Mouse (Mus musculus) E14TG2a.4 (cell line): ENCODE data around the gene Smad5.

ENCODE experiments used
- CTCF ChIP-seq: conservative IDR thresholded peaks from 2 replicates; pipeline ENCODE4 v1.5.1; 2014; ENCODE audit warnings: low read length
- NANOG ChIP-seq: IDR thresholded peaks from 2 replicates; pipeline ENCODE4 v1.6.1; 2014; ENCODE audit warnings: borderline replicate concordance, low read length, mixed read lengths

DNA sequence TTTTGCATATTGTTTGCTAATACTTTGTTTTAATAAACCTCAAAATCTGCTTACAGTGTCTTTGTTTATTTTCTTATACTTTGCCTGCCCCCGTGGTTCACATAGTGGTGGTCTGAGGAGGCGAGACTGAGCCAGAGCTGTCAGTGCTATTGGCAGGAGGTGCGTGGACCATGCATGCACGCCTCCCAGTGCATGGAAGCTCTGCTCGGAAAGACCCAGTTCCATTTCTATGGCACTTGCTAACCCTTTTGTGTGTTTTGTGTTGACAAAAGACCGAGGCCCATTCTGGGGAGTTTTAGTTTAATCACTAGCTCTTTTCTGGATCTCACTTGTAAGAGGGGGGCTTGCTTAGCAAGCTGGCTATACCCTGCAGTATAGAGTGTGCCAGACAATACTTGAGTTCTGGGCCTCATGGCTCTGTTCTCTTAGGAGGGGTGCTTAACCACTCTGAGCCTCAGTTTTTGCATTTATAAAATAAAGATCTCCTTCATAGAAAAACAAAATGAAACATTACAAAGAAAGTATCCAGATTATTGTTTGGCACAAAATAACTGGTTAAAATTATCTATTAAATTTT is 39.6 kb downstream of the Smad5 start:
- TF ChIP-seq CTCF (no peak), NANOG (no peak)
